Comparison of ENCODE assay signal across 8 mouse cellular contexts in genomic region chr3:36613202-36613907, GRCm38 (mm10). TPM values are rescaled to one million over a fixed set of nuclear protein-coding genes. Genes with fewer than 3 reads are reported as not detected.
A peak's percentile ranks its signal among the peaks of the same experiment; 100 is the strongest.
DNase-seq lines count a peak whose midpoint lies in the region; ATAC-seq and TF ChIP-seq lines count a peak whose summit lies in the region.

Gene Bbs7 (minus strand): TSS chr3:36613477.

- TF ChIP-seq POLR2A in lung, adult 2 months (IDR thresholded peaks at IDR 0.05; ENCODE audit: borderline replicate concordance, extremely low read depth, low read depth, low read length), result peak; percentile 56; the same call in 1 of the 2 replicates

- peak within 1 kb of the TSS; percentile 87 for H3K27ac ChIP-seq in layer of hippocampus, adult 2 months
- peak within 1 kb of the TSS; percentile 89 for H3K27ac ChIP-seq in neural tube, embryonic 15.5 days (replicated peaks)

- no peaks in the 10 kb centered on the region for H3K9me3 ChIP-seq in neural tube, embryonic 15.5 days (replicated peaks)

- H3K36me3 ChIP-seq in neural tube, embryonic 15.5 days, result no peaks in the 10 kb centered on the region

- peak within 1 kb of the TSS; percentile 76 for H3K9ac ChIP-seq in neural tube, embryonic 15.5 days (replicated peaks)

- ATAC-seq in neural tube, embryonic 15.5 days (ENCODE audit: low FRiP score), result peak; percentile 100

- 2% methylated on average over 38 of the region's 38 CpGs for WGBS in lung, adult 2 months
- WGBS in neural tube, embryonic 15.5 days, result 2% methylated on average over 38 of the region's 38 CpGs

- 0 out of 2 replicates have a peak, but pooled peaks cover 3% of the 10 kb centered on the region for H3K4me1 ChIP-seq in lung, adult 2 months (ENCODE audit: control insufficient read depth, insufficient read depth, low read length)
- peaks cover 15% of the 10 kb centered on the region for H3K4me1 ChIP-seq in neural tube, embryonic 15.5 days

- no peaks in the 10 kb centered on the region for H3K27me3 ChIP-seq in neural tube, embryonic 15.5 days (replicated peaks)

- peak; percentile 97 for DNase-seq in MN1 (ENCODE audit: low spot score)
- peak; percentile 90 for DNase-seq in cerebellum, adult 8-10 months
- DNase-seq in forelimb bud, embryonic 11.5 days (ENCODE audit: low read depth, low spot score), result peak; percentile 95
- peak; percentile 95 for DNase-seq in heart, postnatal 4 days
- DNase-seq in layer of hippocampus, adult 2 months (ENCODE audit: low spot score in 2 of 2), result peak; percentile 94 to 96
- DNase-seq in lung, adult 2 months, result peak; percentile 84
- peak; percentile 97 for DNase-seq in testis, postnatal 10 days (ENCODE audit: low spot score)

- peak within 1 kb of the TSS; percentile 68 for H3K4me2 ChIP-seq in neural tube, embryonic 15.5 days

- H3K4me3 ChIP-seq in layer of hippocampus, adult 2 months, result peak within 1 kb of the TSS; percentile 83
- H3K4me3 ChIP-seq in lung, adult 2 months (replicated peaks; ENCODE audit: extremely low read depth, low read depth, low read length), result peak within 1 kb of the TSS; percentile 75
- peak within 1 kb of the TSS; percentile 78 for H3K4me3 ChIP-seq in neural tube, embryonic 15.5 days (replicated peaks)

- 0 out of 2 replicates have a peak, but pooled peaks have one; percentile 8 for TF ChIP-seq CTCF in layer of hippocampus, adult 2 months (conservative IDR thresholded peaks at IDR 0.05)
- no peak for TF ChIP-seq CTCF in lung, adult 2 months (IDR thresholded peaks at IDR 0.05; ENCODE audit: insufficient read depth, low read length)

RNA-seq across cellular contexts. Expression of gene Bbs7, which starts in this region (rescaled TPM):
- total RNA-seq in heart, postnatal 4 days (2021), result 1 to 10 TPM; 8.9 to 9.9 TPM
- 10 to 100 TPM; 17.4 to 17.7 TPM for total RNA-seq in layer of hippocampus, adult 2 months (2021)
- 3.7 and 4.6 TPM in 2 replicates for polyA plus RNA-seq in lung, adult 2 months (2012; rRNA removed)
- polyA plus RNA-seq in neural tube, embryonic 15.5 days (2015; fragmentation: Nextera tagmentation; extraction: Ambion mirVana), result 23.3 and 23.6 TPM in 2 replicates

Comparison
In these comparisons a context has a peak if more than half of its experiments do, and no peak if none do; other contexts are left out.
1. Peak in every context shown above with its lines: DNase-seq, ATAC-seq, H3K4me3 ChIP-seq and H3K27ac ChIP-seq.